Mouse (Mus musculus): ENCODE results near the gene Pafah1b1. TPM values are rescaled to one million over a fixed set of nuclear protein-coding genes. Genes with fewer than 3 reads are reported as not detected.

The Pafah1b1 gene
- total RNA-seq, 4 experiments from 2014 or later = 310 to 407 (median 358) TPM

DNA sequence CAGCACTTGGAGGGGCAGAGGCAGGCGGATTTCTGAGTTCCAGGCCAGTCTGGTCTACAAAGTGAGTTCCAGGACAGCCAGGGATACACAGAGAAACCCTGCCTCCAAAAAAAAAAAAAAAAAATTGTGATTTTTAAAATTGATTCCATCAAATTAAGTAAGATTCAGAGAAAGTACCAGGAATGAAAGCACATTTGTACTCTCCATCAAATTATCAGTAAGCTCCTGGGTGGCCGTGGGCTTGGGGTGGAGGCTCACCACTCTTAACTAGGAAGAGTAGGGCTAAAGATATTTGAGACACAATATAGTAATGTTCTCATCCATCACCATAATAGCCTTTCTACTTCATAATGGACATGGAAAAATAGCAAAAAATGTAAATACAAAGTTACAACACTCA lies 3.3 kb downstream of the Pafah1b1 start:
- DNase-seq (ENCODE audit: low spot score in 2 of 2) = no peak

DNA sequence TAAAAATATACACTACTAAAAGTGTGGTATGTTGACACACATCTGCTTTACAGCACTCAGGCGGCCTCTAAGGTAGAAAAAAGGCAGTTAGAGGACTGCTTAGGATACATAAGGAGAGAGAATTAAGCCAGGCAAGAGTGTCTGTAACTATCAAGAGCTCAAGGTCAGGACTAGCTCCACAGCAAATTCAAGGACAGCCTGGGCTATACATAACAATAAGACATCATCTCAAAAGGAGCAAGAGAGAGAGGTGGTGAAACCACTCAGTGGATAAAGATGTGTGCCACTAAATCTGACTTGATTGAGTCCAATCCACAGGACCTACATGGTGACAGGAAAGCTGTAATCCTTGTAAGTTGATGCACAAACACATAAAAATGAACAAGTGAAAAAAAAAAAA lies 3.8 kb downstream of the Pafah1b1 start:
- DNase-seq (ENCODE audit: low spot score in 2 of 2) = no peak

DNA sequence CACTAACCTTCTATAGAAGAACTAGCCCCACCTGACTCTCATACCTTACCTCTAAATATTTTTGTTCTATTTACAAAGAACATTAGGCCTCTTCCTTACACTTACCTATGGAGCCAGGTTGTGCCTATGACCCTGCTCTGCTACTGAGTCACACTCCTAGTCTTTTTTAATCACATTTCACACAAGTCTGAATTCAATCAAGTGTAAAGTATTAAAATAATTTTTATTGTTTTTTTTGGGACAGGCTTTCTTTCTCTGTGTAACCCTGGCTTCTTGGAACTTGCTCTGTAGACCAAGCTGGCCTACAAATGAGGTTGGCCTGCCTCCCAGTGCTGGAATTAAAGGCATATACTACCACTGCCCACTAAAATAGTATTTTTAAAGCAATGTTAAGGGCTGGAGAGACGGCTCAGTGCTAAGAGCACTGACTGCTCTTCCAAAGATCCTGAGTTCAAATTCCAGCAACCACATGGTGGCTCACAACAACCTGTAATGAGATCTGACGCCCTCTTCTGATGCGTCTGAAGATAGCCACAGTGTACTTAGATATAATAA lies 8.4 kb downstream of the Pafah1b1 start:
- peak in 1 of 2 experiments; percentile 34 for DNase-seq (ENCODE audit: low spot score in 2 of 2)

DNA sequence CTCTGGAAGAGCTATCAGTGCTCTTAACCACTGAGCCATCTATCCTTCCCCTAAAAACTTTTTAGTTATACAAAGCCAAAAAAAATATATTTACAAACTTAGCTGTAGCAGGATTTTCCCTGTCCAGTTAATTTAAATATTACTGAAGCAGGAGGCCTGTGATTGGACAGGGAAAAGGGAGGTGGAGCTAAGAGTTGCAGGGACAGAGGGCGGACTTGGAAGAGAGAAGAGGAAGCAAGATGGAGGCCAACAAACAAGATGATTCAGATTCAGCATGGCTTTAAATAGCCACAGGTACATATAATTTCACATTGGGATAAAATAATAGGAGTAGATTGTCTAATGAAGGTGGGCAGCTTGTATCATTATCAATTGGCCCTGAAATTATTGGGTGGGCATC lies 13.8 kb downstream of the Pafah1b1 start:
- no peak for DNase-seq (ENCODE audit: low spot score in 2 of 2)

DNA sequence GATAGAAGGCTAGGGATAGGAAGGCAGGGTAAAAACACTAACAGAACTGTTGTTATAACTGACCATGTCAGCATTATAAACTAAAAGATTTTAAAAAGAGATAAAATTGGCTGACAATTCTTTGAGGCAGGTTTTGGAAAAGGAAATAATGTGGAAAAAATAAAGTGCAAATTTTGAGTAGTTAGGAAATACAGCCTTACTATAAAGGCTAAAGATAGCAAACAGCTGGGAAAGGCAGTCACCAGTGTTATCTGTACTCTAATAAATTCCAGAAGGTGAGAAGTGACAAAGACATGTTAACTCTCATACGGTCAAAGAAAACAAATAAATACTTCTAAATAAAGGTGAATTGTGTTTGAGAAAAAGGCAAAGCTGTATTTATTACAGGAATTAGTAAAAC lies 15.7 kb downstream of the Pafah1b1 start:
- DNase-seq (ENCODE audit: low spot score in 2 of 2) = no peak

DNA sequence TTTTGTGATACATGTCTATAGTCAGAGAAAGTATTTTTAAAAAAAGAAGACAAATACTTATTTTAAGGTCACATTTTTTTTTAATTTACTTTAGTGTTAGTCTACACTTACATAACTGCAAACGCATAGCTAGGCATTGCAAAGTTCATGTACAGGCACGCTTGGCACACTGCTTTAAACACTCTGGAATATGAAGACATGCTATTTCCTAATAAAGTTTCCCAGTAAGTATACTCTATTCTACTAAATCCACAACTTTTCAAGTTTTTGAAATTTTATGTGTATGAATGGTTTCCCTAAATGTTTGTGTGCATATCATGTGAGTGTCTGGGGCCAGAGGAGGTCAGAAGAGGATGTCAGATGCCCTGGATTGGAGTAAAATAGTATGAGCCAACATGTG lies 20.4 kb downstream of the Pafah1b1 start:
- DNase-seq (ENCODE audit: low spot score in 2 of 2) = no peak

DNA sequence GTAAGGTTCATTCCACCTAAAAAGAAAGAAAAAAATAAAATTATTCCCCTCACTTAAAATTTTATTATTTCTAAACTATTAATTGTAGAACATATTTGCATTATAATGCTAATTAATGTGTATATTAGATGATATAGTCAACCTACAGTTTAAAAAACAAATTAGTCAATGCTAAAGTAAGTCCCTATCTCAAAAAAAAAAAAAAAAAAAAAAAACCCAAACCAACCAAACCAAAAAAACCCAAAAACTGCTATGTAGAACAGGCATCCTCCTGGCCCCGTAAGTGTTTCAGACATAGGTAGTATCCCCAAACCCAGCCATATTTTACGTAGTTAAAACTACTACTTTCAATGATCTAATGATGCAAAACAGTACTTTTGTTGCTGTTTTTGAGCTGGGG lies 25.0 kb downstream of the Pafah1b1 start:
- DNase-seq (ENCODE audit: low spot score in 2 of 2) = no peak

DNA sequence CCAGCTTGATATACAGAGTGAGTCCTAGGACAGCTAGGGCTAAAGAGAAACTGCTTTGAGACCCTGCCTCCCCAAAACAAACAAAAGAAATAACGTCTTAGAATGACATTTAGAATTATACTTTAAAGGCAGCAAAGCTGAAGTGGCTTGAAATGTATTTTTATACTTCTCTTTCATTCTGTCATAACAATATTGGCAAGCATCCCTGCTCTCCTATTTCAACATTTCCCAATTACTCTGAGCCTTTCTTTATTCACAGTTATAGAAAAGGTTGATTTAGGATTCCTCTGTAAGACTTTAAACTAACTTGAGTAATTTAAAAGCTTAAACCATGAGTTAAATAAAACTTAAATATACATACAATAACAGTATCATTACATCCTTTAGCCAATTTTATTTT lies 32.3 kb downstream of the Pafah1b1 start:
- no peak for DNase-seq (ENCODE audit: low spot score in 2 of 2)

DNA sequence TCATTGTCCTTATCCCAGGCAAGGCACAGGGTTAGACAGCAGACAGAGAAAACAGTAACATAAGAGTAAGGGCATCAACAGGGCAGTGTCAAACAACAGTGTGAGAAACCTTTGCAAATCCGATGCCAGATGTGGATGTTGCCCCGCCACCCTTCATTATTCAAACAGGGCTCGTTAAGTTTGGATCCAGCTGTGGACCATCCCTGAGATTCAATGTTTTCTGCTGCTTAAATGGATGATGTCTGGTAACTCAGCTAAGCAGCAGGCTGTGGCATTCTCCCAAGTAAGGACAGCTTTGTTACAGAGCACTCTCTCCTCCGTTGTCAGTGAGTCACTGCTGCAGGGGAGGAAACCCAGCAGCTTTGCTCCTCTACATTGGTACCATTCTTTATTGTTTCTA lies 49.3 kb downstream of the Pafah1b1 start:
- DNase-seq (ENCODE audit: low spot score in 2 of 2) = peak in 1 of 2 experiments; percentile 54

DNA sequence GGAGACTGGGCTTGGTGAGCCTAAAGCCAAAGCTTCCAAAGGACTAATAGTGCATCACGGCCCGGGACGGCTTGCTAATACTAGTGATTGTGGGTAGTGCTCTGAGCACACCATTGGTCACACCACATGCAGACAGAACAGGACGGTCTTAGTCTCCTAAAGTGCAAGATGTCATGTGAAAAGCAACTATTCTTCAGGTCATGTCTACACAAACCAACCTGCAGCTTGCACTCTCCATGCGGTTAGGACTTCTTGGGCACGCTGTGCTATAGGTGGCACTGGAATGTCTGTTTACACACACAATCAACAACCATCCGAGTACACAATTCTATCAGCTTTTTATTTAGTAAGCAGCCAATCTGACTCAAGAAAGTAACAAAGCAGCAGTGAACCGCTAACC lies 49.8 kb downstream of the Pafah1b1 start:
- DNase-seq (ENCODE audit: low spot score in 2 of 2) = no peak

DNA sequence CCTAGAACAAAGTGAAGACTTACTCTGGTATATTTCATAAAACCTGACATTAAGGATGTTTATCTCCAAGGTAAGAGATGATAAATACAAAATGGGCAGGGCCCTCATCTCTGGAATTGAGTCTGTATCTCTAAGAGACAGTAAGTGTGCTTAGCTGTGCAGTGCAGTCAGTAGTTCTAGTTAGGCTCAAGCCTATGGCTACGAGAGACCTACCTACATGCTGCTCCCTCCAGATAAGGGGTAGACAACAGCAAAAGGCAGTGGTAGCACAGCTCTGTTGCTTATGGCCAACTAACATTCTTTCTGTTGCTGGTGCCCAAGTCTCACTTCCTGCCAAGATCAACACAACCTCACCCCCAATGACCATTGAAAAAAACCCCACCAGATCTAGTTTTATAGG lies 50.9 kb downstream of the Pafah1b1 start:
- no peak for DNase-seq (ENCODE audit: low spot score in 2 of 2)

DNA sequence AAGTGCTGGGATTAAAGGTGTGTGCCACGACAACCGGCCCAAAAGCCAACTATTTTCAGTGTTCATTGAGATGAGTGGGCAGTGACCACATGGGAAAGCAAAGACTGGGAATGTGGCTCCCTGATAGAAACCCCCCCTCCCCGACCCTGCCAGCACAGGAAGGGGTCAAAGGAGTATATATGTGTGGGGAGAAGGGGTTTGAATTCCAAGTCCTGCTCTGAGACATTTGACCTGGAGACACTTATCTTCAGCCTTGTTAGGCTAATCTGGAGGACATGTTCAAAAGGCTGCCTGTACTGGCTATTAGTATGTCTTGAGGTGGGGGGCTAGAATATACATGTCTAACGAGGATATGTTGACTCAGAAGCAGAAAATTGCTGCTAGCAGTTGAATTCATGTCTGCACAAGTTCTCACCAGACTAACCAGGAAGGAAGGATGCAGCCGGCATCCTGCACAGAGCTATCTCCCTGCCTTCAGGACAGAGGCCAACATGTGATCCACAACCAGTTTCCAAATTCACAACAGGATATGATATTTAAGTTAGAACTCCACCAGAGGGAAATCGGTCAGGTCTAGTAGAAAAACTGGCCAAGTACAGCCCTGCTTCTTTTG lies 51.5 kb downstream of the Pafah1b1 start:
- DNase-seq (ENCODE audit: low spot score in 2 of 2) = no peak

DNA sequence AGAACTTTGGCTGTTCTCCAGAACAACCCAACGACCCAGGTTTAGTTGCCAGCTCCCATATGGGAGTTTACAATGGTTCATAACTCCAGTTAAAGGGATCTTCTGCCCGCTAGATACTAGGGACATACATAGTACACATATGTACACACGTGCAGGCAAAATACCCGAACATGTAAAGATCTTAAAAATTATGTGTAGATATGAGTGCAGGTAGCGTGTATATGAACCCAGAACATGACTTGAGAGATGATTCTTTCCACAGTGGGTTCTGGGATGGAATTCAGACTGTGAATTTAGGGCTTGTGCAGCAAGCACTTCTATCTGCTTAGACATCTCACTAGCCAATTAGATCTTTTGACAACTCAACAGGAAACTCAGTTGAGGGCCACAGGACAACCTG lies 52.6 kb downstream of the Pafah1b1 start:
- DNase-seq (ENCODE audit: low spot score in 2 of 2) = no peak

DNA sequence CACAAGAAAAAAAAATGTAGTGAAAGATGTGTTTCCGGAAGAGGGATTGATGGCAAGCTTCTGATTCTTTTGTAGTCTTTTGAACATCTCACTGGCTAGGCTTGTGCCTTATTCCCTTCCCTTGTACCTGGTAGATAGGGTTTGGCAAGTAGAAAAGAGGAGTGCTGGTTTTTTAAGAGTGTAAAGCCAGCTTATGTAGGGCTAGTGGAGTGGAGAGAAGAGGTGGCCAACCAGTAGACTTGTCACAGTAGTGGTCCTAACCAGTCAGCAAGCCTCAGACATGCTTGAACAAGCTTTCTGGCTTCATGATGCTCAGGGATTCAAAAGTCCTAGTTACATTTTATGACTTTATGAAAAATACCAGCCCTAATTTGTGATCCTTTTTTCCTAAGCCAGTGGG lies 53.5 kb downstream of the Pafah1b1 start:
- no peak for DNase-seq (ENCODE audit: low spot score in 2 of 2)

DNA sequence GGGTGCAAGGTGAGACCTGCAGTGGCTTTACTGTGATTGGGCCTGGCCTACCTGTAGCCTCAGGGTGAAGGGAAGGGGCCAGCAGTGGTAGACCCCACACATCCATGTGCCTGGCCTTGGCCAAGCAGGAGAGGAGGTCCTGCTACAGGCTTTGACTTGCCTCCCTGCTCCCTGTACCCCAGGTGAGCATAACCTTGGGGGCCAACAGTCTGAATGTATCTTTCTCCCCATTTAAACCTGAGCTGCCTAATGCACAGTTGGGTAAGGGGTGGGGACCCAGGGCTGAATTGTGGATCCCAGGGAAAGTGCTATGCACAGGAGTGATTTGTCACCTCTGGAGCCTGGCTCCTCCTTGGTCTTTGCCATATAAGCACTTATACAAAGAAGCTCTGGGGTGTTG lies 54.3 kb downstream of the Pafah1b1 start:
- no peak for DNase-seq (ENCODE audit: low spot score in 2 of 2)

DNA sequence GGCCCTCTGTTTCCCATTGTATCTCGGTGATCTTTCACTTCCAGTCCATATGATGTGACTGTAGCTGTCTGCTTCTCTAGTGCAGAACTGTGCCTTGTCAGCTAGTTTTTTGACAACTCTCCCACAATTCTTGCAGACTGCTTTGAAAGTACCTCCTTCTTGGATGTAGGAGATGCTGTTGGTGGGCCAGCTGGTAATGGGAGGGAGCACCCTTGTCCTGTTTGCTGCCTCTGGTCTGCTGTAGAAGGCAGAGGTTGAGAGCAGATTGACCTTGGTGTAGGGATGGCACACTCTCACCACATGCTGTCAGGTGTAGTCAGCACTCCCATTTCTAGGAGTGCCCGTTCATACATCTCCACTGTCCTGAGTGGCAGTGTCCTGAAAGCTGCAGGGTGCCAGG lies 55.5 kb downstream of the Pafah1b1 start:
- no peak for DNase-seq (ENCODE audit: low spot score in 2 of 2)

DNA sequence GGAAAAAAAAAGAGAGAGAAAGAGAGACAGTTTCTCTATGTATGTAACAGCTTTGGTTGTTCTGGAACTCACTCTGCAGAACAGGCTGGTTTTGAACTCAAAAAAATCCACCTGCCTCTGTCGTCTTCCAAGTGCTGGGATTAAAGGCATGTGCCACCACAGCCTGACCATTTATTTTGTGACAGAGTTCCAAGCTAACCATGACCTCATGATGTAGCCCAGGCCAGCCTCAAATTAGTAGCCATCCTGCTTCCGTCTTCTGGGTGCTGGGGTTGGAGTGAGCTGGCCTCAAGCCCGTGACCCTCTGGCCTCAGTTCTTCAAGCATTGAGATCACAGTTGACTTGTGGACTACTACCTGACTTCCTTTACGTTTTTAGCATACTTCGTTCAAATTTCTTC lies 56.0 kb downstream of the Pafah1b1 start:
- DNase-seq (ENCODE audit: low spot score in 2 of 2) = no peak

DNA sequence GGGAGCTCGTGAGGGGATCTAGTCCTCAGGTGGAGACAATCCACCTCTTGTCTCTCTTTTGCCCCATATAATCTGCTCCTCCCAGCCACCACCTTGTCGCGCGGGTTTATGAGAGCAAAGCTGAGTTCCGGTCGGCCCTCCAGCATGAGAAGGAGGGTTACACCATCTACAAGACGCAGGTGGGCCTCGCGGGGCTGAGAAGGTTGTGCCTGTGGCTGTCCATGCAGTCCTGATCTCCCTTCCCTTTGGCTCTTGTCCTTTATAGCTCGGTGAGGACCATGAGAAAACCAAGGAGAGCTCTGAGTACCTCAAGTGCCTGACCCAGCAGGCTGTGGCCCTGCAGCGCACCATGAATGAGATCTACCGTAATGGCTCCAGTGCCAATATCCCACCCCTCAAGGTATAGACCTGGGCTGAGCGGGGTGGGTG lies 56.9 kb downstream of the Pafah1b1 start:
- no peak for DNase-seq (ENCODE audit: low spot score in 2 of 2)

DNA sequence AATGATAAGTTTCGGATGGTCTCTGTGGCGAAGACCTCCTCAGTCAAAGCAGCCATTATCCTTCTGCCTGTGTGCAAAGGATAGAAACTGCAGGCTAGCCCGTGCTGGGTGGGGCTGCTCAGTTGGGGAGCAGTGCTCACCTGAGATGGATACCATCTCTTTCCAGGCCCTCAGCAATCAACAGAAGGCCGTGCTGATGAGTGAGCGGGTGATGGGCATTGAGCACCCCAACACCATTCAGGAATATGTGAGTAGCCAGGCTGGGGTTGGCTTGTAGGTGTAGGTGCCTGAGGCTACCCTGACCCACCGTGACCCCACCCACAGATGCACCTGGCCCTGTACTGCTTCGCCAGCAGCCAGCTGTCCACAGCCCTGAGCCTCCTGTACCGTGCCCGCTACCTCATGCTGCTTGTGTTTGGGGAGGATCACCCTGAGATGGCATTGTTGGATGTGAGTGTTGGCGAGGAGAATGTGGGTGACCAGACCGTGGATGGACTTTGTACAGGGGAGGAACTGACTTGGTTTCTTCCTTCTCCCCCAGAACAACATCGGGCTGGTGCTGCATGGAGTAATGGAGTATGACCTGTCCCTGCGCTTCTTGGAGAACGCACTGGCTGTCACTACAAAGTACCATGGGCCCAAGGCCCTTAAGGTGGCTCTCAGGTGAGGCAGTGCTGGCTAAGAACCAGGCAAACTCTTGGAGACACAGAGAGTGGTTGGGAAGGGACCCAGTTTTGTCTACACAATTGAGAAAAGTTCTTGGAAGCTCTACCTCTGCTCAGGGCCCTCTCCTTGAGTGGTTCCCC lies 57.5 kb downstream of the Pafah1b1 start:
- DNase-seq (ENCODE audit: low spot score in 2 of 2) = no peak

DNA sequence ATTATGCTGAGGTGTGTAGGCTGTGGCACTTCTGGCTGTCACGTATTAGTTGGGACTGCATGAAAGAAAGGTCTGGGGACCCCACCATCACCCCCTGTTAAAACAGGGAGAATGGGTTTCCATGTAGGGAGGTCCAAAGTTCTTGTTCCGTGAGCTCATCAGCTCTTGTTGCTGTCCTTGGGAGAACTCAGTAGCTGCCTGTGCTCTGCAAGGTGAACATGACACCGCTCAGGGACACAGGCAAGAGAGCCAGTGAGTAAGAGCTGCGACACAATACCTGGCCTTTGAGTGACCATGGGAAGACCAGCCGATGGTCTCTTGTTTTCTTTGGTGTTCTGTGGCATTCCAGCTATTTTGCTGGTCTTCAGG lies 58.2 kb downstream of the Pafah1b1 start:
- DNase-seq (ENCODE audit: low spot score in 2 of 2) = no peak

DNA sequence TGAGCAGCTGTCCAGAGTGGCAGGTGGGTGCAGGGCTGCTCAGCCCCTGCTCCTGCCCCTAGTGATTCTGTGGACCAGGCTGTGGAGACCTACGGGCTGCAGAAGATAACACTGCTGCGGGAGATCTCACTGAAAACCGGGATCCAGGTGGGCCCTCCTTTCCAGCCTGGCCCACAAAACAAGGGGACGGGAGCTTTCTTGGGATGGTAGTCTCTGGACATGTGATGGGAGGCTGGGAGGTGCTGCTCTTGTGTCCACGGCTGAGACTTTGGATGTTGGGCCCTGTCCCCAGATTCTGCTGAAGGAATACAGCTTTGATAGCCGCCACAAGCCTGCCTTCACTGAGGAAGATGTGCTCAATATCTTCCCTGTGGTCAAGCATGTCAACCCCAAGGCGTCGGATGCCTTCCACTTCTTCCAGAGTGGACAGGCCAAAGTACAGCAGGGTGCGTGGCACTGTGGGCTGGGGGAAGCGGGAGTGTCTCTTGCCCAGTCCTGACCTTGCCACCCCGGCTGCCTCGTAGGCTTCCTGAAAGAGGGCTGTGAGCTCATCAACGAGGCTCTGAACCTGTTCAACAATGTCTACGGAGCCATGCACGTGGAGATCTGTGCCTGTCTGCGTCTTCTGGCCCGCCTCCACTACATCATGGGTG lies 58.7 kb downstream of the Pafah1b1 start:
- DNase-seq (ENCODE audit: low spot score in 2 of 2) = no peak

DNA sequence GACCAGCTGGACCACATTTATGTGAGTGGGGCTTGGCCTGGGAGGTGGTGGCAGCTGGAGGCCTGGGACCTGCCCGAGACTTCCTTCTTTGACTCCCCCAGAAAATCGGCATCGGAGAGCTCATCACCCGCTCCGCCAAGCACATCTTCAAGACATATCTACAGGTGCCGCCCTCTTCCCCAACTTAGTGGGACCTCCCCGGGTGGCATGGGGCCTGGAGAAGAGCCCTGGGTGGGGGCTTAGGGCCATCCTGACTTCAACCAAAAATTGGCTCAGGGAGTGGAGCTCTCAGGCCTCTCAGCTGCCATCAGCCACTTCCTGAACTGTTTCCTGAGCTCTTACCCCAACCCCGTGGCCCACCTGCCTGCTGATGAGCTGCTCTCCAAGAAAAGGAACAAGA lies 59.6 kb downstream of the Pafah1b1 start:
- DNase-seq (ENCODE audit: low spot score in 2 of 2) = no peak
